Mouse (Mus musculus) layer of hippocampus, adult 18-20 months (tissue): Measurements from ENCODE around the gene Gm21974. TPM values are rescaled to one million over a fixed set of nuclear protein-coding genes. Genes with fewer than 3 reads are reported as not detected.
"Not testable (repeated sequence)": the region's sequence is repeated elsewhere in the genome, so short reads cannot be mapped to it uniquely, and the experiment has no call there.

Experiments
- DNase-seq, 2 experiments: peaks; one replicate each; pipeline ENCODE4 v3.0.0; 2022; ENCODE audit warnings: low spot score in 2 of 2
- total RNA-seq, 2 experiments: library from RNA; stranded (reverse); gene quantifications; 2 replicates each; pipeline ENCODE4 v1.2.3; 2021

Gm21974 gene
- total RNA-seq, 2 experiments from 2014 or later = not detected

GRCm38 (mm10) chr7:127918203-127918602 is 22.9 kb upstream of the Gm21974 start:
- no peak for DNase-seq

- no peak for DNase-seq
These were observed 20.0 kb upstream of the Gm21974 start for GRCm38 (mm10) chr7:127915293-127915692.

- no peak for DNase-seq
These were observed 17.7 kb upstream of the Gm21974 start for GRCm38 (mm10) chr7:127912938-127913337.

- DNase-seq = peak; percentile 79 to 90
These were observed 17.1 kb upstream of the Gm21974 start, which contains the start of gene Kat8 for GRCm38 (mm10) chr7:127912190-127912871. Kat8 (plus strand) TSS chr7:127912516.

GRCm38 (mm10) chr7:127908656-127909055 is 13.4 kb upstream of the Gm21974 start:
- DNase-seq = no peak

- no peak for DNase-seq
These were observed 12.7 kb upstream of the Gm21974 start for GRCm38 (mm10) chr7:127907939-127908338.

GRCm38 (mm10) chr7:127903971-127904796 is 8.9 kb upstream of the Gm21974 start, which contains the start of gene Bckdk:
Bckdk (plus strand) TSS chr7:127904082.
- peak; percentile 71 to 83 for DNase-seq

GRCm38 (mm10) chr7:127901772-127902171 is 6.5 kb upstream of the Gm21974 start:
- DNase-seq = no peak

GRCm38 (mm10) chr7:127899997-127900396 is 4.7 kb upstream of the Gm21974 start:
- DNase-seq = no peak

- no peak for DNase-seq
These were observed 3.1 kb upstream of the Gm21974 start for GRCm38 (mm10) chr7:127898179-127898956.

GRCm38 (mm10) chr7:127897542-127897941 is 2.3 kb upstream of the Gm21974 start:
- DNase-seq = no peak

- peak in 1 of 2 experiments; percentile 54 for DNase-seq
These were observed 1.1 kb upstream of the Gm21974 start for GRCm38 (mm10) chr7:127896384-127896783.

GRCm38 (mm10) chr7:127895891-127896290 is 637 bp upstream of the Gm21974 start:
- not testable (repeated sequence) for DNase-seq

- no peak for DNase-seq
These were observed 774 bp downstream of the Gm21974 start for GRCm38 (mm10) chr7:127894480-127894879.

GRCm38 (mm10) chr7:127890798-127891197 is 4.5 kb downstream of the Gm21974 start, which contains the start of gene Prss53:
Prss53 (minus strand) TSS chr7:127890970.
- no peak for DNase-seq

- no peak for DNase-seq
These were observed 6.4 kb downstream of the Gm21974 start for GRCm38 (mm10) chr7:127888821-127889220.

GRCm38 (mm10) chr7:127887781-127888180 is 7.5 kb downstream of the Gm21974 start:
- no peak for DNase-seq

GRCm38 (mm10) chr7:127887191-127887590 is 8.1 kb downstream of the Gm21974 start:
- no peak for DNase-seq

GRCm38 (mm10) chr7:127886551-127886950 is 8.7 kb downstream of the Gm21974 start:
- no peak for DNase-seq

- DNase-seq = peak in 1 of 2 experiments; percentile 39
These were observed 9.3 kb downstream of the Gm21974 start for GRCm38 (mm10) chr7:127885951-127886350.

GRCm38 (mm10) chr7:127880431-127880830 is 14.8 kb downstream of the Gm21974 start:
- DNase-seq = no peak
